9 mouse cellular contexts compared by ENCODE assay signal in genomic region chr5:106758036-106758435, GRCm38 (mm10).
A peak's percentile ranks its signal among the peaks of the same experiment; 100 is the strongest.
DNase-seq lines count a peak whose midpoint lies in the region; ATAC-seq and TF ChIP-seq lines count a peak whose summit lies in the region.
"Had no signal": no experiment of that assay in that cellular context is flagged by ENCODE, and none has a peak within 500 bp of the region (broad histone marks: within the 10 kb centered on the region; RNA-seq: fewer than 3 reads in every experiment).

No protein-coding gene starts in this region.

- intact Hi-C loops in gastrocnemius, postnatal 36 days (cut with DNase I) = no loop called here

- no peak overlapping the region for H3K9ac ChIP-seq in embryonic facial prominence, embryonic 12.5 days
- no peak overlapping the region for H3K9ac ChIP-seq in hindbrain, embryonic 14.5 days
- H3K9ac ChIP-seq in neural tube, embryonic 12.5 days = no peak overlapping the region
- H3K9ac ChIP-seq: liver, embryonic 13.5 days had no signal

- H3K4me2 ChIP-seq in embryonic facial prominence, embryonic 12.5 days (replicated peaks) = peak overlapping the region; percentile 50; the same call in 1 of the 2 replicates
- peak overlapping the region; percentile 50 for H3K4me2 ChIP-seq in hindbrain, embryonic 14.5 days (replicated peaks)
- H3K4me2 ChIP-seq in neural tube, embryonic 12.5 days (replicated peaks) = peak overlapping the region; percentile 61

- H3K4me1 ChIP-seq in E14TG2a.4 (replicated peaks; ENCODE audit: low read depth, low read length) = peaks cover 32% of the 10 kb centered on the region
- H3K4me1 ChIP-seq in embryonic facial prominence, embryonic 12.5 days = peaks cover 12% of the 10 kb centered on the region; the same call in 1 of the 2 replicates
- H3K4me1 ChIP-seq in hindbrain, embryonic 14.5 days (replicated peaks; ENCODE audit: control insufficient read depth, insufficient read depth, low read length) = peaks cover 13% of the 10 kb centered on the region
- peaks cover 16% of the 10 kb centered on the region for H3K4me1 ChIP-seq in neural tube, embryonic 12.5 days

- DNase-seq in hindbrain, embryonic 14.5 days (ENCODE audit: low spot score) = no peak
- DNase-seq in gastrocnemius, postnatal 36 days = no peak
- DNase-seq in urinary bladder, postnatal 10 days (ENCODE audit: low spot score) = no peak
- DNase-seq: cerebellum, adult 9-10 months; liver, embryonic 13.5 days had no signal

- no peak for TF ChIP-seq CTCF in E14TG2a.4 (conservative IDR thresholded peaks at IDR 0.05; ENCODE audit: low read length)

- ATAC-seq in embryonic facial prominence, embryonic 12.5 days (ENCODE audit: insufficient number of reproducible peaks, insufficient read depth, low FRiP score, low TSS enrichment) = no peak
- no peak for ATAC-seq in hindbrain, embryonic 14.5 days (ENCODE audit: low FRiP score)
- no peak for ATAC-seq in neural tube, embryonic 12.5 days (ENCODE audit: low FRiP score, low read depth)
- ATAC-seq in monocyte, adult 5-6 weeks (replicated peaks; ENCODE audit: insufficient number of reproducible peaks, low FRiP score, low TSS enrichment, poor library complexity, severe bottlenecking) = no peak

- 0 out of 2 replicates have a peak overlapping the region, but pooled peaks have one; percentile 45 for H3K4me3 ChIP-seq in E14TG2a.4 (replicated peaks; ENCODE audit: low read length)
- H3K4me3 ChIP-seq in embryonic facial prominence, embryonic 12.5 days = 0 out of 2 replicates have a peak overlapping the region, but pooled peaks have one; percentile 24
- H3K4me3 ChIP-seq in hindbrain, embryonic 14.5 days (replicated peaks; ENCODE audit: low read length) = peak overlapping the region; percentile 22; the same call in 1 of the 2 replicates
- H3K4me3 ChIP-seq in neural tube, embryonic 12.5 days = no peak overlapping the region
- H3K4me3 ChIP-seq: liver, embryonic 13.5 days had no signal

- H3K27me3 ChIP-seq in E14TG2a.4 (ENCODE audit: insufficient read depth, low read length) = peaks cover 33% of the 10 kb centered on the region
- H3K27me3 ChIP-seq in embryonic facial prominence, embryonic 12.5 days = peaks cover 23% of the 10 kb centered on the region
- peaks cover 22% of the 10 kb centered on the region for H3K27me3 ChIP-seq in hindbrain, embryonic 14.5 days (ENCODE audit: control insufficient read depth, insufficient read depth, low read length)
- peaks cover 15% of the 10 kb centered on the region for H3K27me3 ChIP-seq in neural tube, embryonic 12.5 days (replicated peaks)

- 8% methylated on average over 16 of the region's 16 CpGs for WGBS in embryonic facial prominence, embryonic 12.5 days
- WGBS in hindbrain, embryonic 14.5 days = 10% methylated on average over 16 of the region's 16 CpGs
- WGBS in neural tube, embryonic 12.5 days = 12% methylated on average over 16 of the region's 16 CpGs

- no peaks in the 10 kb centered on the region for H3K9me3 ChIP-seq in E14TG2a.4 (ENCODE audit: low read length)
- no peaks in the 10 kb centered on the region for H3K9me3 ChIP-seq in embryonic facial prominence, embryonic 12.5 days
- H3K9me3 ChIP-seq in hindbrain, embryonic 14.5 days (ENCODE audit: control insufficient read depth, low read length) = no peaks in the 10 kb centered on the region
- no peaks in the 10 kb centered on the region for H3K9me3 ChIP-seq in neural tube, embryonic 12.5 days
- H3K9me3 ChIP-seq: liver, embryonic 13.5 days had no signal

- H3K36me3 ChIP-seq in E14TG2a.4 (ENCODE audit: insufficient read depth, low read length) = no peaks in the 10 kb centered on the region
- no peaks in the 10 kb centered on the region for H3K36me3 ChIP-seq in embryonic facial prominence, embryonic 12.5 days
- H3K36me3 ChIP-seq in hindbrain, embryonic 14.5 days (replicated peaks; ENCODE audit: control insufficient read depth, insufficient read depth) = no peaks in the 10 kb centered on the region
- H3K36me3 ChIP-seq in neural tube, embryonic 12.5 days = no peaks in the 10 kb centered on the region
- H3K36me3 ChIP-seq: liver, embryonic 13.5 days had no signal

- no peak overlapping the region for H3K27ac ChIP-seq in embryonic facial prominence, embryonic 12.5 days
- no peak overlapping the region for H3K27ac ChIP-seq in hindbrain, embryonic 14.5 days
- H3K27ac ChIP-seq in neural tube, embryonic 12.5 days = no peak overlapping the region
- H3K27ac ChIP-seq: liver, embryonic 13.5 days had no signal
